Mouse (Mus musculus): ENCODE measurements around the gene Gtf2a2.

Gtf2a2 gene

DNA sequence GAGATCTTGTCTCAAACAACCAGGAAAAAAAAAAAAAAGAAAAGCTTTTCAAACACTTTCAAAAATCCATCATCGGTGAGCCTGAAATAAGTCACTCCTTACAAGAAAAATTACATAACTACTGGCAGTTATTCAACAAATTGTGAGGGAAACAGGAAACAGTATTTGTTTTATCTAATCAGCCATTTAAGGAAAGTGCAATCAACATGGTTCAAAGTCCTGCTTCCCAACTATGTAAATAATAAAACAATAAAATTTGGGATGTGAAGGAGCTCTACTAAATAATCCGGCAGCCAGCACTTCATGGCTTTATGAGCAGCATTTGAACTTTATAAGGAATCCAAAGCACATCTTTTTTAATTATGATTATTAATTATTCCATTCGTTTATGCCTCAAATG, 49.7 kb downstream of the Gtf2a2 start:
- DNase-seq (ENCODE audit: low spot score in 2 of 2) = no peak

DNA sequence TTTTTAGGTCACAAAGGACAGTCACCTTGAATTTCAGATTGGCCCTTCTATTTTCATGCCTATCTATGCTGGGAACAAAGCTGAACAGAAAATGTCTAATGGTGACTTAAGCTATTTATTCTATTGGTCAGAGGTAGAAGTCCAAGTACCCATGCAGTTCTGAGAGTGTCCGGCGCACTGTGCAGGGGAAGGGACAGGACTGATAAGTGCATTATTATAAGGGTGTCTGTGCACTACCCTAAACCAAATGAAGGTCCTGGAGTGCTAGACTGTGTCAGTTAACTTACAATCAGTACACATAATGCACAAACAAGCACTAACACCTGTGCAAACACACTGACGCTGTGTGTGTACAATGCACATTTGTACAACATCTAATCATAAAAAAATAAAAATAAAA, 55.1 kb downstream of the Gtf2a2 start:
- no peak for DNase-seq (ENCODE audit: low spot score in 2 of 2)

DNA sequence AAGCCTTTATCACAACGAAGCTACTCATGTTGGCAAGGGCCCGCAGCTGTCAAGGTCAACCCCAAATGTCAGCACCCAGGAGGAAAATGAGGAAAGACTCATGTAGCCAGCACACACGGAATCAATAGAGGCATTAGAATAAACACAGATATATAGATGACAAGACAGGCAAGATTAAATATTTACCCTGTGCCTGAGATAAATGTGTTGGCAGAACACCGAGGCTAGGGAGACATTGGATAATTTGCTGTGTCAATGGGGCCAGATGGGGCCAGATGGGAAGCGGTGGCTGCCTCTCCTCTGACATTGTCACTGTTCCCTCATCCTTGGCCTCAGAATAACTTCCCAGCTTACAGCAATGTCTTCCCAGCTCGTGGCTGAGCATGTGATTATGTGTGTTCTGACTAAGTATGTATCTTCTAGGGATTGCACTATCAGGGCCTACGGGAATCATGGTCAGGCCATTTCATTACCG, 57.6 kb downstream of the Gtf2a2 start:
- DNase-seq (ENCODE audit: low spot score in 2 of 2) = no peak

DNA sequence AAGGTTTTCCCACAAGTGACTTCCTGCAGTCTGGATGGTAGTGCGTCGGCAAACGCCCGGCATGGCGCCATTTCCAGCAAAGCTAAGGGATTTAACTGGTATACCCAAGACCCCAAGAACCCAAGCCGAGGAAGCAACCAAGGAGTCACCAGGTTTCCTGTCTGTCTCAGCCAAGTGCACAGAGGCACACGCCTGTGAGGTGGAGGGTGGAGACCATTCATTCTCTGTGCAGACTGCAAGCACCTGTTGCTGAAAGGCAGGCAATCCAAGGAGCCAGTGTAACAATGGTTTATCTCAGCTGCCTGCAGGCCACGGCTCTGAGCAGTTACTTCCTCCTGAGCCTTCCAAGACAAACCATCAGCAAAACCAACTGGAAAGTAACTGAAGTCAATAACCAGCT, 60.0 kb downstream of the Gtf2a2 start:
- no peak for DNase-seq (ENCODE audit: low spot score in 2 of 2)

Data from right cerebral cortex, adult 2 months (tissue).